Comparison of ENCODE assay signal across 11 mouse cellular contexts in genomic region chr2:50916323-50917221, GRCm38 (mm10).
A peak's percentile ranks its signal among the peaks of the same experiment; 100 is the strongest.
DNase-seq lines count a peak whose midpoint lies in the region; ATAC-seq and TF ChIP-seq lines count a peak whose summit lies in the region.
"Had no signal": no experiment of that assay in that cellular context is flagged by ENCODE, and none has a peak within 500 bp of the region (broad histone marks: within the 10 kb centered on the region; RNA-seq: fewer than 3 reads in every experiment).

No protein-coding gene starts in this region.

- no peaks in the 10 kb centered on the region for H3K4me1 ChIP-seq in heart, embryonic 10.5 days
- H3K4me1 ChIP-seq in forebrain, postnatal 0 days (ENCODE audit: insufficient read depth), result peaks cover 7% of the 10 kb centered on the region; the same call in 1 of the 2 replicates
- H3K4me1 ChIP-seq in midbrain, embryonic 15.5 days, result peaks cover 10% of the 10 kb centered on the region
- H3K4me1 ChIP-seq: lung, embryonic 15.5 days; stomach, embryonic 15.5 days had no signal

- DNase-seq in heart, postnatal 4 days, result peak; percentile 4
- DNase-seq in heart, embryonic 10.5 days (ENCODE audit: low spot score), result no peak
- peak; percentile 11 for DNase-seq in adrenal gland, postnatal 14 days
- DNase-seq in forebrain, postnatal 0 days, result peak; percentile 66
- DNase-seq in spleen, adult 18-20 months, result no peak
- no peak for DNase-seq in urinary bladder, postnatal 10 days (ENCODE audit: low spot score)
- DNase-seq: cerebellum, adult 8-10 months had no signal

- no peak overlapping the region for H3K4me2 ChIP-seq in forebrain, postnatal 0 days (ENCODE audit: low read depth)
- no peak overlapping the region for H3K4me2 ChIP-seq in midbrain, embryonic 15.5 days
- H3K4me2 ChIP-seq: lung, embryonic 15.5 days; stomach, embryonic 15.5 days had no signal

- no peak overlapping the region for H3K4me3 ChIP-seq in heart, embryonic 10.5 days
- H3K4me3 ChIP-seq in forebrain, postnatal 0 days (ENCODE audit: low read depth, low read length), result no peak overlapping the region
- H3K4me3 ChIP-seq in midbrain, embryonic 15.5 days, result no peak overlapping the region
- H3K4me3 ChIP-seq: lung, embryonic 15.5 days; stomach, embryonic 15.5 days had no signal

- H3K36me3 ChIP-seq in heart, embryonic 10.5 days, result no peaks in the 10 kb centered on the region
- no peaks in the 10 kb centered on the region for H3K36me3 ChIP-seq in forebrain, postnatal 0 days (ENCODE audit: insufficient read depth)
- no peaks in the 10 kb centered on the region for H3K36me3 ChIP-seq in midbrain, embryonic 15.5 days (replicated peaks)
- H3K36me3 ChIP-seq: lung, embryonic 15.5 days; stomach, embryonic 15.5 days had no signal

- TF ChIP-seq CTCF in forebrain, postnatal 0 days (IDR thresholded peaks at IDR 0.05; ENCODE audit: low read depth), result no peak

- no peaks in the 10 kb centered on the region for H3K9me3 ChIP-seq in heart, embryonic 10.5 days
- H3K9me3 ChIP-seq in forebrain, postnatal 0 days (ENCODE audit: low read length), result no peaks in the 10 kb centered on the region
- H3K9me3 ChIP-seq in midbrain, embryonic 15.5 days, result no peaks in the 10 kb centered on the region
- H3K9me3 ChIP-seq: lung, embryonic 15.5 days; stomach, embryonic 15.5 days had no signal

- 74% methylated on average over 18 of the region's 18 CpGs for WGBS in heart, embryonic 10.5 days
- 24% methylated on average over 18 of the region's 18 CpGs for WGBS in forebrain, postnatal 0 days
- WGBS in midbrain, embryonic 15.5 days, result 37% methylated on average over 18 of the region's 18 CpGs

- peak; percentile 90 for ATAC-seq in forebrain, postnatal 0 days
- ATAC-seq in midbrain, embryonic 15.5 days (replicated peaks), result peak; percentile 75
- ATAC-seq in activated CD4-positive, CD25-positive, alpha-beta regulatory T cell, adult 4 months, result no peak

- no peak overlapping the region for H3K27ac ChIP-seq in heart, embryonic 10.5 days
- H3K27ac ChIP-seq in forebrain, postnatal 0 days (ENCODE audit: low read depth, low read length), result peak overlapping the region; percentile 41
- H3K27ac ChIP-seq in midbrain, embryonic 15.5 days, result peak overlapping the region; percentile 64
- H3K27ac ChIP-seq: lung, embryonic 15.5 days; stomach, embryonic 15.5 days had no signal

- no peaks in the 10 kb centered on the region for H3K27me3 ChIP-seq in heart, embryonic 10.5 days (ENCODE audit: insufficient read depth, poor library complexity, severe bottlenecking)
- no peaks in the 10 kb centered on the region for H3K27me3 ChIP-seq in forebrain, postnatal 0 days (ENCODE audit: insufficient read depth, low read length)
- H3K27me3 ChIP-seq in midbrain, embryonic 15.5 days (replicated peaks), result no peaks in the 10 kb centered on the region
- H3K27me3 ChIP-seq: lung, embryonic 15.5 days; stomach, embryonic 15.5 days had no signal

- H3K9ac ChIP-seq in forebrain, postnatal 0 days, result no peak overlapping the region
- H3K9ac ChIP-seq in midbrain, embryonic 15.5 days, result no peak overlapping the region
- H3K9ac ChIP-seq: lung, embryonic 15.5 days; stomach, embryonic 15.5 days had no signal

Comparison
In these comparisons a context has a peak if more than half of its experiments do, and no peak if none do; other contexts are left out.
1. DNase-seq: peak in heart, postnatal 4 days (single experiment), adrenal gland, postnatal 14 days (single experiment) and forebrain, postnatal 0 days (single experiment); none in heart, embryonic 10.5 days (single experiment), spleen, adult 18-20 months (0 of 2) and urinary bladder, postnatal 10 days (single experiment).